Mouse (Mus musculus) hindbrain, embryonic 16.5 days (tissue): ENCODE measurements around the gene Itpr2. TPM values are rescaled to one million over a fixed set of nuclear protein-coding genes. Genes with fewer than 3 reads are reported as not detected.

Experiments used
- ATAC-seq: fragments of 200-750 bp; cut with Nextera tagmentation; 2 replicates; pipeline ENCODE4 v1.8.0; 2017; ENCODE audit warnings: moderate TSS enrichment, moderate library complexity
- H3K27ac ChIP-seq: fragments of 300-500 bp; sonication (generic); 2 replicates; pipeline ENCODE4 v1.5.1; 2014; ENCODE audit warnings: low read depth, mild to moderate bottlenecking, control low read depth, low read length, moderate library complexity
- H3K27me3 ChIP-seq: fragments of 300-500 bp; sonication (generic); replicated peaks from 2 replicates; pipeline ENCODE4 v1.6.1; 2014; ENCODE audit warnings: low read length; ENCODE audit not compliant: control insufficient read depth, insufficient read depth
- H3K36me3 ChIP-seq: fragments of 300-500 bp; sonication (generic); 2 replicates; pipeline ENCODE4 v1.6.1; 2014; ENCODE audit warnings: mild to moderate bottlenecking, low read length, moderate library complexity, mixed read lengths; ENCODE audit not compliant: control insufficient read depth, insufficient read depth
- H3K4me1 ChIP-seq: fragments of 300-500 bp; sonication (generic); 2 replicates; pipeline ENCODE4 v1.6.1; 2014; ENCODE audit warnings: low read depth, low read length; ENCODE audit not compliant: control insufficient read depth, insufficient read depth
- H3K4me2 ChIP-seq: fragments of 300-500 bp; sonication (generic); 2 replicates; pipeline ENCODE4 v1.6.1; 2014; ENCODE audit warnings: mild to moderate bottlenecking, low read length, control low read depth, moderate library complexity
- H3K4me3 ChIP-seq: fragments of 300-500 bp; sonication (generic); 2 replicates; pipeline ENCODE4 v1.5.1; 2014; ENCODE audit warnings: mild to moderate bottlenecking, low read length, control low read depth, moderate library complexity
- H3K9ac ChIP-seq: fragments of 300-500 bp; sonication (generic); 2 replicates; pipeline ENCODE4 v1.6.1; 2014; ENCODE audit warnings: low read depth, mild to moderate bottlenecking, control low read depth, low read length, moderate library complexity
- H3K9me3 ChIP-seq: fragments of 300-500 bp; sonication (generic); 2 replicates; pipeline ENCODE4 v1.6.1; 2014; ENCODE audit warnings: mild to moderate bottlenecking, low read length, moderate library complexity; ENCODE audit not compliant: control insufficient read depth
- WGBS: fragments of 180-500 bp; shearing (Covaris S2); extraction: QIAGEN DNeasy Blood & Tissue Kit; methylation state at CpG from one replicate; pipeline ENCODE4 v1.1.7; 2014; 5-methylcytosine and 5-hydroxymethylcytosine counted together
- polyA plus RNA-seq: library from polyadenylated mRNA; unstranded; fragments of >200 nt; fragmentation: Nextera tagmentation; extraction: Ambion mirVana; gene quantifications from 2 replicates; pipeline ENCODE4 v1.2.1, GENCODE M21; 2015

The Itpr2 gene
- polyA plus RNA-seq, 1 experiment from 2014 or later: 9.1 TPM

DNA sequence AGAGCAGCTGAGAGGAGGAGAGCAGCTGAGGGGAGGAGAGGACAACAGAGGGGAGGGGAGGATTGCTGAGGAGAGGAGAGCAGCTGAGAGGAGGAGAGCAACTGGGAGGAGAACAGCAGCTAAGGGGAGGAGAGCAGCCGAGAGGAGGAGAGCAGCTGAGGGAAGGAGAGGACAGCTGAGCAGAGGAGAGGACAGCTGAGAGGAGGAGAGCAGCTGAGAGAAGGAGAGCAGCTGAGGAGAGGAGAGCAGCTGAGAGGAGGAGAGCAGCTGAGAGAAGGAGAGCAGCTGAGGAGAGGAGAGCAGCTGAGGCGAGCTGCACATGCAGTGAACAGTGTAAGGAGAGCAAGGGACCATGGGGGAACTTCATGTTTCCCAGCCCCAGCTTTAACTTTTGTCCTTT is 62.2 kb downstream of the Itpr2 start:
- no peak for ATAC-seq
- H3K9me3 ChIP-seq: no peaks in the 10 kb centered on the region; the same call in 1 of the 2 replicates
- no peaks in the 10 kb centered on the region for H3K4me1 ChIP-seq
- no peak overlapping the region for H3K4me2 ChIP-seq
- WGBS: 54% methylated on average over 2 of the region's 2 CpGs
- H3K36me3 ChIP-seq: no peaks in the 10 kb centered on the region
- H3K27me3 ChIP-seq: no peaks in the 10 kb centered on the region
- no peak overlapping the region for H3K4me3 ChIP-seq
- H3K27ac ChIP-seq: no peak overlapping the region
- no peak overlapping the region; the same call in 1 of the 2 replicates for H3K9ac ChIP-seq

DNA sequence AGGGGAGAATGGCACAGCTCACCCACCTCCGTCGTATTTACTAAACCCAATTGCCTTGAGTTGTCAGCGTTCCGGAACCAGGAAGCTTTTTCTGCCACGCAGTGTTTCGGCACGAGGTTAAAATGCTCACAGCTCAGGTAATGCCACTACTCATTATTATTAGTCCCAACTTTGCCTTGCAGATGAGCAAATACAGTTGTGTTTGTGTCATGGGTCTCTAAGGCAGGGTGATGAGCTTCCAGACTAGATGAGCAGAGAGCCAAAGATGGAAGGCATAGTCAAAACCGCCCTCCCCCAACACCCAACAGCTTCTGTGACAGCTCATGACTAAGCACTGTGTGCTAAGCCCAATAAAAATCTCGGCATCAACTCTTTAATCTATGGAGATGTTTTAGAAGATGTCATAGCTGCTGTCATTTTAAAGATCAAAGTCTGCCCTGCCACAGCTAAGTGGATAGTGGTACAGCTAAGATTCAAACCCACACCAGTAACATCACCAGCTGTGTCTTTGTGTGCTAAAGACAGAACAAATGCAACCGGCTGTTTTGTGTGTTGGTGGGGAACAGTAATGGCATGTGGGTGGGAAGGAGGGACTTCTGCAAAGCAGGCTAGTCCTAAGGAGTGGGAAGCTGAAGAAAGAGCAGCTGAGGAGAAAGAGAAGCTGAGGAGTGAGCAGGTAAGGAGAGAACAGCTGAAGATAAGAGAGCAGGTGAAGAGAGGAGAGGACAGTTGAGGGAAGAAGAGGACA is 62.8 kb downstream of the Itpr2 start:
- Histone ChIP-seq H3K9ac (no peak overlapping the region; the same call in 1 of the 2 replicates), H3K9me3 (no peaks in the 10 kb centered on the region; the same call in 1 of the 2 replicates), H3K4me3 (no peak overlapping the region), H3K27me3 (no peaks in the 10 kb centered on the region), H3K36me3 (no peaks in the 10 kb centered on the region), H3K4me1 (no peaks in the 10 kb centered on the region), H3K4me2 (no peak overlapping the region), H3K27ac (no peak overlapping the region)
- WGBS: 78% methylated on average over 10 of the region's 10 CpGs
- ATAC-seq: no peak

DNA sequence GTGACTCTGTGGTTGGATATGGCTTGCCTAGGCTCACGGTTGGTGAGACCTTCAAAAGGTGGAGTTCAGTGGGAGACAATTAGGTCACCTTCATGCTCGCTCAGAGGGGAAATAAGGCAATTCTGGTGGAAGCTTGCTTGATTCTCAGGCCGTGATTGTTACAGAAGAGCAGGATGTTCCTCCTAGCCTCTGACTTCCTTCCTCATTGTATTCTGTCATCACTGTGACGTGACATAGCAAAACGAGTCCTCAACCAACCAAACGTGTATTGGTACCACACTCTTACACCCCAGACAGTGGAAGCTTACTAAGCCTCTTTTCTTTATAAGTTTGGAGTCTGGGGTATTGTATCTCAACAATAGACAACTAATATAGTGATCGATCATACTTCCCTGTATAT is 64.0 kb downstream of the Itpr2 start:
- no peak overlapping the region for H3K4me3 ChIP-seq
- no peaks in the 10 kb centered on the region for H3K36me3 ChIP-seq
- H3K9me3 ChIP-seq: no peaks in the 10 kb centered on the region; the same call in 1 of the 2 replicates
- ATAC-seq: no peak
- H3K27me3 ChIP-seq: no peaks in the 10 kb centered on the region
- no peak overlapping the region for H3K4me2 ChIP-seq
- H3K9ac ChIP-seq: no peak overlapping the region
- H3K4me1 ChIP-seq: no peaks in the 10 kb centered on the region
- H3K27ac ChIP-seq: no peak overlapping the region
- 83% methylated on average over 7 of the region's 7 CpGs for WGBS

DNA sequence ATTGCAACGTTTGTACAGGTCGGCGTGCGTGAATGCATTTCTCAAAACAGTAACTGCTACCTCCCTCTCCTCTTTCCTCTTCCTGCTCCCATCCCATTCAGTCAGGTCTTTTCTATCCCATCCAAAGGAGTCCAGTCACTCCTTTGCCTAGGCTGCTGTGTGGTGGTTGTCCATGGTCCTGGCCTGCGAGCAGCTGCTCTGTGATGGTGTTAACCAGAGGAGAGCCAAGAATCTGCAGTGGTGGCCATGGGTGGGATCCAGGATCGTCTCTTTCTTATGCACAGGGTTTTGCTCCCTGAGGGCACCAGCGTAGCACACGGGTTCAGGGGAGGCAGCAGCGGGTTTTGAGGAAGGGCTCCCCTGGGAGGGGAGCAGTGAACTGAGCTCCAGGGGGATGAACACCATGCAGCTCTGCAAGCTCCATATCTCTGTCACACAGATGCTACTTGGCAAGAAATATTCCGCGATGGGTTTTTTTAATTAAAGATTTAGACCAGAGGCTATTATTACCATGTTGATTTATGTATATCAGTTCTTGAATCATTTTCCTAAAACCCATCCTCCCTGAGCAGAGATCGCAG is 65.0 kb downstream of the Itpr2 start:
- H3K27ac ChIP-seq: no peak overlapping the region
- no peaks in the 10 kb centered on the region; the same call in 1 of the 2 replicates for H3K9me3 ChIP-seq
- 58% methylated on average over 12 of the region's 12 CpGs for WGBS
- H3K4me1 ChIP-seq: no peaks in the 10 kb centered on the region
- H3K4me3 ChIP-seq: no peak overlapping the region
- H3K9ac ChIP-seq: no peak overlapping the region
- no peaks in the 10 kb centered on the region for H3K27me3 ChIP-seq
- ATAC-seq: 0 out of 2 replicates have a peak, but pooled peaks have one; percentile 24
- no peak overlapping the region for H3K4me2 ChIP-seq
- H3K36me3 ChIP-seq: no peaks in the 10 kb centered on the region

DNA sequence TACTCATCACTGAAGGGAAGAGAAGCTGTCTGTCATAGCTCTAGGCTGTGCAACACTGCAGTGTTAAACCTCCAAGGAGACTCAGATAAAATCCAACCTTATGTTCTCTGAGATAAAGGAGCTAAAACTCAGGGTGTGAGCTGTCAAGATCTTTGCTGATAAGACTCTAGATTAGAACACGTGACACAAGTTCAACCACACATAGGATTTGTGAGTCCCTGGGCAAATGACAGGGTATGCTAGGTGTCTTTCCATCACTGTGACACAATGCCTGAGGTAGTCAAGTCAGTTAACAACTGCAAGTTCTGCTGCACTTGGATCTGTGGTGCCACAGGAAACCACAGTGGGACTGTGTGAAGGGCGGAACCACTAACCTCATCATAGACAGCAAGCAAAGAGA is 67.8 kb downstream of the Itpr2 start:
- Histone ChIP-seq H3K4me3 (no peak overlapping the region), H3K9ac (no peak overlapping the region), H3K27me3 (no peaks in the 10 kb centered on the region), H3K9me3 (no peaks in the 10 kb centered on the region), H3K36me3 (no peaks in the 10 kb centered on the region), H3K27ac (no peak overlapping the region), H3K4me1 (no peaks in the 10 kb centered on the region), H3K4me2 (no peak overlapping the region)
- WGBS: 98% methylated on average over 2 of the region's 2 CpGs
- no peak for ATAC-seq

DNA sequence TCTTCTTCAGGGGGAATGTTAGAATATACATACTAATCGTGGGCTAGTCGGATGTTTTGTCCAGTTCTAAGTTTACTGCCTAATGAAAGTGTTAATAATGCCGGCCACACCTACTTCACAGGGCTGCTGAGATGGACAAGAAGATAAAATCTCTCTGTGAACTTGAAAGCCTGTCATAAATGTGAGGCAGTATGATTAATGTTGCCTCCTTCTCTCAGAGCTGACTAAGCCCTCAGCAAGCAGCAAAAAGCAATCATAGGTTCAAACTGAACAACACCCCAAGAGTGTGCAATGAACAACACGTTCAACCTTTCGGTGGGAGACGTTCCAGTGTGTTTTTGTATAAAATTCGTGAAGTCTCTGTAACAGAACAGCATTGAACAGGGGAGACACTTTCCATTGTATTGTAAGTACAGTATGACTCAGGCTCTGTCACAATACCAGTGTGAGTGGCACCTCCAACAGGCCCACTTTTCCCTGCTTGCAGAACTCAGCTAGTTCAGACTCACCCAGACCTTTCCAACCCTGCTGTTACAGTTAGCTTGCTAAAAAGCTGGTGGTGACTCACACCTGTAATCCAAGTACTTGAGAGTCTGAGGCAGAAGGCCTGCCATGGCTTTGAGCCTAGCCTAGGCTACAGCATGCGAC is 69.7 kb downstream of the Itpr2 start:
- WGBS: 79% methylated on average over 8 of the region's 8 CpGs
- Histone ChIP-seq H3K36me3 (no peaks in the 10 kb centered on the region), H3K4me2 (no peak overlapping the region), H3K4me1 (no peaks in the 10 kb centered on the region), H3K4me3 (no peak overlapping the region), H3K9me3 (no peaks in the 10 kb centered on the region), H3K9ac (no peak overlapping the region), H3K27ac (no peak overlapping the region), H3K27me3 (no peaks in the 10 kb centered on the region)
- ATAC-seq: no peak

DNA sequence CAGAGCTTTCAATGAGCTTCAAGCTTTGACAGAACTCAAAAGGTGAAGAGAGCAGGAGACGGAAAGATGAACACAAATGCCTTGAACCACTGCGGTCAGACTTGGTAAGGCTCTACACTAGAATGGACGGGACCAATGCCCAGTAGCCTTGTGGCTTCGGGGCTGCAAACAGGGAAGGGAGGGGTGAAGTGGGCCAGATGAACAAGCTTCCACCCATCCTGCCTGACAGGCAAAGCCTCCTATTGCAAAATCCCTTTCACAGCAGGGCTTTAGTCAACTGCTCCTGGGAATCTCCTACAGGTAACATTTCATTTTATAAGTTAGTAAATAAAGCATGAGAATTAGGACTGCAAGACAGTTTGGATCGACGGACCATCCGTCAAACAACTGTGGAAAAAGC is 70.2 kb downstream of the Itpr2 start:
- Histone ChIP-seq H3K4me2 (no peak overlapping the region), H3K4me1 (no peaks in the 10 kb centered on the region), H3K9ac (no peak overlapping the region), H3K27ac (no peak overlapping the region), H3K36me3 (no peaks in the 10 kb centered on the region), H3K4me3 (no peak overlapping the region), H3K9me3 (no peaks in the 10 kb centered on the region), H3K27me3 (no peaks in the 10 kb centered on the region)
- ATAC-seq: no peak
- WGBS: 91% methylated on average over 7 of the region's 7 CpGs

DNA sequence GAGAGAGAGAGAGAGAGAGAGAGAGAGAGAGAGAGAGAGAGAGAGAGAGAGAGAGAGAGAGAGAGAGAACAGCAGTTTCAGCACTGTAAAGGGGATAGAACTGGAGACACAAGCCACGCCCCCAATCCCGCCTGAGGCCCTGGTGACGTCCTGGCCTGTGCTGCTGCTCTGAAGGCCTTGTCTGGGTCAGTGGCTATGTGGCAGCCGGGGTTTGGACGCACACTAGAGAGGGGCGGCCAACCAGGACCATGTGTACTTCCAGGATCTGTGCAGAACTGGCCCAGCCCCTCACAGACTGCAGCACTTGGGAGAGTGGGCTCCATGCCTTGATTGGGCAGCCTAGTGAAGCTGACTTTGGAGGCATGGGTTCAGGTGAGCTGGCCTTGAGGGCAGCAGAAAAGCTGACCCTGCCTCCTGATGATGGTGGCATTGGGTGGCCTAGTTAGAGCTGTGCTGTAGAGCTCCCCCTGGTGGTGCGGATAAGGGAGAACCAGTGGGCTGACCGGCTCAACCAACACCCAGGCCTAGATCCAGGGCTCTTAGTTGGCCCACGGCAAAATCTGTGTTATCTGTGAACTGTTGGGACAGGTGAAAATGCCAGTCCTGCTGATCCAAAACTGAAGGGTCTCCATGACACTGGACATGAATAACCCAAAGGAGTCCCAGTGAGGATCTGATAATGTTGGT is 72.2 kb downstream of the Itpr2 start:
- WGBS: 62% methylated on average over 9 of the region's 9 CpGs
- Histone ChIP-seq H3K27me3 (no peaks in the 10 kb centered on the region), H3K9me3 (no peaks in the 10 kb centered on the region), H3K9ac (no peak overlapping the region), H3K4me3 (no peak overlapping the region), H3K4me1 (no peaks in the 10 kb centered on the region), H3K36me3 (no peaks in the 10 kb centered on the region), H3K4me2 (no peak overlapping the region), H3K27ac (no peak overlapping the region)
- ATAC-seq: no peak

DNA sequence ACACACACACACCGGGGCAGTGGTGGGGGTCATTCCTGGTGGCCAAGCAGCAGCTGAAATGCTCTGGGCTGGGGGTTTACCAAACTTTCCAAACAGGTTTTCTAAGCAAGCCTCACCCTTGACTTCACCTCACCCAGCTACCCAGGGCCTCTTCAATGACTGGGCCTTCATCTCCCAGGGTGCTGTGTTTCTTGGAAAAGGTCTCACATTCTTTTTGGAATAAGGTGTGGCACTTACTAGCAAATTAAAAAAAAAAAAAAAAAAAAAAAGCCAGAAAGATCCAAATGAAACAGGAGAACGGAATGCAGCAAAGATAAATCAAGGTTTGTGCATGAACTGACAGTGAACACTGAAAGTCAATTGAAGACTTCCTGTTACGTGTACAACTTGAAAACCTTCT is 77.2 kb downstream of the Itpr2 start:
- no peak for ATAC-seq
- Histone ChIP-seq H3K27me3 (no peaks in the 10 kb centered on the region), H3K4me2 (no peak overlapping the region), H3K9ac (no peak overlapping the region), H3K27ac (no peak overlapping the region), H3K4me3 (no peak overlapping the region), H3K4me1 (no peaks in the 10 kb centered on the region), H3K9me3 (no peaks in the 10 kb centered on the region), H3K36me3 (no peaks in the 10 kb centered on the region)
- WGBS: 83% methylated on average over 3 of the region's 3 CpGs
